Mouse (Mus musculus): Measurements from ENCODE around the gene Ptgdr. TPM values are rescaled to one million over a fixed set of nuclear protein-coding genes. Genes with fewer than 3 reads are reported as not detected.
"Not testable (repeated sequence)": the region's sequence is repeated elsewhere in the genome, so short reads cannot be mapped to it uniquely, and the experiment has no call there.

Ptgdr gene
- polyA plus RNA-seq (2012; rRNA removed) (not detected in 2 replicates), polyA plus RNA-seq (2014; fragmentation: Nextera tagmentation; extraction: Ambion mirVana) (not detected in 2 replicates)

GRCm38 (mm10) chr14:44858868-44859613 lies at the start of gene Ptgdr:
Gene Ptgdr (minus strand): TSS chr14:44859375.
- no peak within 1 kb of the TSS for H3K4me2 ChIP-seq (ENCODE audit: low read depth)
- no peak for ATAC-seq (ENCODE audit: insufficient read depth)
- H3K27me3 ChIP-seq (ENCODE audit: control insufficient read depth, insufficient read depth, low read length) = no peaks in the 10 kb centered on the region; the same call in 1 of the 2 replicates
- TF ChIP-seq CTCF (IDR thresholded peaks at IDR 0.05; ENCODE audit: low read depth) = no peak
- no peak for TF ChIP-seq EP300 (IDR thresholded peaks at IDR 0.05; ENCODE audit: low read depth)
- no peaks in the 10 kb centered on the region for H3K9me3 ChIP-seq (ENCODE audit: control insufficient read depth, low read length)
- no peak for DNase-seq (ENCODE audit: low read depth in 3 of 3, low spot score in 3 of 3)
- no peak within 1 kb of the TSS for H3K4me3 ChIP-seq (ENCODE audit: insufficient read depth in 1 of 2, low read depth in 2 of 2, low read length in 2 of 2)
- no peaks in the 10 kb centered on the region for H3K36me3 ChIP-seq (replicated peaks; ENCODE audit: control insufficient read depth, insufficient read depth, low read depth)
- H3K9ac ChIP-seq (replicated peaks) = no peak within 1 kb of the TSS
- no peaks in the 10 kb centered on the region for H3K4me1 ChIP-seq (replicated peaks; ENCODE audit: control insufficient read depth in 2 of 2, insufficient read depth in 2 of 2, low read length in 1 of 2)
- no peak within 1 kb of the TSS for H3K27ac ChIP-seq
- WGBS (ENCODE audit: insufficient replicate concordance) = 1% methylated on average over 32 of the region's 32 CpGs

GRCm38 (mm10) chr14:44907774-44908173 lies 48.6 kb upstream of the Ptgdr start:
- no peak for TF ChIP-seq CTCF (IDR thresholded peaks at IDR 0.05; ENCODE audit: low read depth)
- TF ChIP-seq EP300 (IDR thresholded peaks at IDR 0.05; ENCODE audit: low read depth) = no peak
- H3K27ac ChIP-seq = no peak overlapping the region
- no peak for DNase-seq (ENCODE audit: low read depth in 3 of 3, low spot score in 3 of 3)
- no peak overlapping the region for H3K4me2 ChIP-seq (ENCODE audit: low read depth)
- ATAC-seq (ENCODE audit: insufficient read depth) = no peak
- H3K4me3 ChIP-seq (ENCODE audit: insufficient read depth in 1 of 2, low read depth in 2 of 2, low read length in 2 of 2) = no peak overlapping the region
- no peaks in the 10 kb centered on the region for H3K4me1 ChIP-seq (replicated peaks; ENCODE audit: control insufficient read depth in 2 of 2, insufficient read depth in 2 of 2, low read length in 1 of 2)
- H3K9ac ChIP-seq (replicated peaks) = no peak overlapping the region
- no peaks in the 10 kb centered on the region for H3K27me3 ChIP-seq (ENCODE audit: control insufficient read depth, insufficient read depth, low read length)
- H3K36me3 ChIP-seq (replicated peaks; ENCODE audit: control insufficient read depth, insufficient read depth, low read depth) = no peaks in the 10 kb centered on the region
- H3K9me3 ChIP-seq (ENCODE audit: control insufficient read depth, low read length) = no peaks in the 10 kb centered on the region
- 51% methylated on average over 5 of the region's 5 CpGs for WGBS (ENCODE audit: insufficient replicate concordance)

GRCm38 (mm10) chr14:44904199-44904598 lies 45.0 kb upstream of the Ptgdr start:
- Histone ChIP-seq H3K9ac (replicated peaks) (no peak overlapping the region), H3K9me3 (ENCODE audit: control insufficient read depth, low read length) (no peaks in the 10 kb centered on the region), H3K4me1 (replicated peaks; ENCODE audit: control insufficient read depth in 2 of 2, insufficient read depth in 2 of 2, low read length in 1 of 2) (no peaks in the 10 kb centered on the region), H3K4me3 (ENCODE audit: insufficient read depth in 1 of 2, low read depth in 2 of 2, low read length in 2 of 2) (no peak overlapping the region), H3K36me3 (replicated peaks; ENCODE audit: control insufficient read depth, insufficient read depth, low read depth) (no peaks in the 10 kb centered on the region), H3K27ac (no peak overlapping the region), H3K4me2 (ENCODE audit: low read depth) (no peak overlapping the region), H3K27me3 (ENCODE audit: control insufficient read depth, insufficient read depth, low read length) (no peaks in the 10 kb centered on the region)
- 68% methylated on average over 4 of the region's 4 CpGs for WGBS (ENCODE audit: insufficient replicate concordance)
- no peak for TF ChIP-seq EP300 (IDR thresholded peaks at IDR 0.05; ENCODE audit: low read depth)
- no peak for TF ChIP-seq CTCF (IDR thresholded peaks at IDR 0.05; ENCODE audit: low read depth)
- DNase-seq (ENCODE audit: low read depth in 3 of 3, low spot score in 3 of 3) (no peak), ATAC-seq (ENCODE audit: insufficient read depth) (no peak)

GRCm38 (mm10) chr14:44901735-44902134 lies 42.6 kb upstream of the Ptgdr start:
- H3K4me1 ChIP-seq (replicated peaks; ENCODE audit: control insufficient read depth in 2 of 2, insufficient read depth in 2 of 2, low read length in 1 of 2) = not testable (repeated sequence)

GRCm38 (mm10) chr14:44891387-44892132 lies 32.4 kb upstream of the Ptgdr start:
- no peak overlapping the region for H3K27ac ChIP-seq
- WGBS (ENCODE audit: insufficient replicate concordance) = 41% methylated on average over 7 of the region's 7 CpGs

More at GRCm38 (mm10) chr14:44901735-44902134, 42.6 kb upstream of the Ptgdr start:
- not testable (repeated sequence) for H3K4me2 ChIP-seq (ENCODE audit: low read depth); H3K4me3 ChIP-seq (ENCODE audit: insufficient read depth in 1 of 2, low read depth in 2 of 2, low read length in 2 of 2); DNase-seq (ENCODE audit: low read depth in 3 of 3, low spot score in 3 of 3); H3K27ac ChIP-seq; ATAC-seq (ENCODE audit: insufficient read depth); H3K36me3 ChIP-seq (replicated peaks; ENCODE audit: control insufficient read depth, insufficient read depth, low read depth); H3K27me3 ChIP-seq (ENCODE audit: control insufficient read depth, insufficient read depth, low read length); H3K9me3 ChIP-seq (ENCODE audit: control insufficient read depth, low read length); H3K9ac ChIP-seq (replicated peaks)

More at GRCm38 (mm10) chr14:44891387-44892132, 32.4 kb upstream of the Ptgdr start:
- H3K9ac ChIP-seq (replicated peaks) = no peak overlapping the region
- no peak overlapping the region for H3K4me3 ChIP-seq (ENCODE audit: insufficient read depth in 1 of 2, low read depth in 2 of 2, low read length in 2 of 2)
- no peaks in the 10 kb centered on the region for H3K4me1 ChIP-seq (replicated peaks; ENCODE audit: control insufficient read depth in 2 of 2, insufficient read depth in 2 of 2, low read length in 1 of 2)
- H3K27me3 ChIP-seq (ENCODE audit: control insufficient read depth, insufficient read depth, low read length) = no peaks in the 10 kb centered on the region
- H3K9me3 ChIP-seq (ENCODE audit: control insufficient read depth, low read length) = no peaks in the 10 kb centered on the region
- TF ChIP-seq CTCF (IDR thresholded peaks at IDR 0.05; ENCODE audit: low read depth) (no peak), EP300 (IDR thresholded peaks at IDR 0.05; ENCODE audit: low read depth) (no peak)
- H3K4me2 ChIP-seq (ENCODE audit: low read depth) = no peak overlapping the region
- ATAC-seq (ENCODE audit: insufficient read depth) (no peak), DNase-seq (ENCODE audit: low read depth in 3 of 3, low spot score in 3 of 3) (no peak)
- no peaks in the 10 kb centered on the region for H3K36me3 ChIP-seq (replicated peaks; ENCODE audit: control insufficient read depth, insufficient read depth, low read depth)

Measured in liver, embryonic 14.5 days (tissue).